Mouse (Mus musculus): ENCODE results near the gene Lrrc71. TPM values are rescaled to one million over a fixed set of nuclear protein-coding genes. Genes with fewer than 3 reads are reported as not detected.

The Lrrc71 gene
- total RNA-seq, 2 experiments from 2014 or later, result 0.29 to 0.50 TPM

- DNase-seq, result no peak
- intact Hi-C loops (cut with DNase I), result no loop called here
Observed at GRCm38 (mm10) chr3:87728696-87729095, 19.7 kb downstream of the Lrrc71 start.

GRCm38 (mm10) chr3:87726191-87726590 is 22.2 kb downstream of the Lrrc71 start:
- no peak for DNase-seq
- intact Hi-C loops (cut with DNase I), result no loop called here

GRCm38 (mm10) chr3:87725396-87726160 is 22.8 kb downstream of the Lrrc71 start:
- intact Hi-C loops (cut with DNase I), result no loop called here
- DNase-seq, result no peak

- DNase-seq, result no peak
- intact Hi-C loops (cut with DNase I), result no loop called here
Observed at GRCm38 (mm10) chr3:87724556-87724955, 23.9 kb downstream of the Lrrc71 start.

DNA sequence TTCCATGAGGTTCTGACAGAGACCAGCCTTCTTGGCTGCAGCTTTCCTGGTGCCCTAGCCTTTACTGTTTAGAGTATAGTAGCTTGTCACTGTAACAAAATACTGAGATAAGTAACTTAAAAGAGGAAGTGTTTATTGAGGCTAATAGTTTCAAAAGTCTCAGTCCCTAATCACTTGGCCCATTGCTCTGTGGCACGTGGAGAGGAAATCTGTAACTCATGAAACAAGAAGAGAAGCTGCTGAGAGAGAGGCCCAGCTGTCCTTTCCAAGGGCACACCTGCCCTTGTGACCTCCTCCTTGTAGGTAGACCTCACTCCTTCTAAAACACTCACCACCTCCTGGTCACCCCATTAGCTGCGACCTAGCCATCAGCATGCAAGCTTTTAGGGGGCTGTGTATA is 29.9 kb downstream of the Lrrc71 start:
- no peak for DNase-seq
- intact Hi-C loops (cut with DNase I), result no loop called here

Other genes with a start within 250 kb of the Lrrc71 start
- 10 to 100 TPM; 17.1 to 18.3 TPM for gene Etv3, start 223.2 kb downstream of the Lrrc71 start, total RNA-seq (2021)
- 10 to 100 TPM; 23.0 to 23.1 TPM for gene Arhgef11, start 131.1 kb downstream of the Lrrc71 start, total RNA-seq (2021)
- under 1 TPM; 0.15 to 0.29 TPM for gene Ntrk1, start 46.5 kb upstream of the Lrrc71 start, total RNA-seq (2021)
- under 1 TPM; 0.20 to 0.55 TPM for gene Insrr, start 48.3 kb upstream of the Lrrc71 start, total RNA-seq (2021)
- 10 to 100 TPM; 29.5 to 30.7 TPM for gene Pear1, start 75.7 kb upstream of the Lrrc71 start, total RNA-seq (2021)
- under 1 TPM; 0.10 to 0.31 TPM for gene Sh2d2a, start 98.1 kb upstream of the Lrrc71 start, total RNA-seq (2021)
- gene Prcc, start 137.0 kb upstream of the Lrrc71 start, total RNA-seq (2021), result 10 to 100 TPM; 54.8 to 56.2 TPM
- 100 to 1,000 TPM; 106 to 112 TPM for gene Hdgf, start 157.7 kb upstream of the Lrrc71 start, total RNA-seq (2021)
- gene Mrpl24, start 170.9 kb upstream of the Lrrc71 start, total RNA-seq (2021), result 10 to 100 TPM; 60.5 to 75.5 TPM
- gene Isg20l2, start 181.7 kb upstream of the Lrrc71 start, total RNA-seq (2021), result 10 to 100 TPM; 16.2 to 18.9 TPM
- 1 to 10 TPM; 6.8 to 7.0 TPM for gene Rrnad1, start 182.1 kb upstream of the Lrrc71 start, total RNA-seq (2021)
- gene Crabp2, start 200.0 kb upstream of the Lrrc71 start, total RNA-seq (2021), result under 1 TPM; 0.57 to 0.81 TPM
- gene Nes, start 222.5 kb upstream of the Lrrc71 start, total RNA-seq (2021), result 10 to 100 TPM; 56.4 to 62.4 TPM

All from heart, postnatal 10 days (tissue).